Mouse (Mus musculus) gastrocnemius, postnatal 10 days (tissue): ENCODE measurements around the gene Obscn. TPM values are rescaled to one million over a fixed set of nuclear protein-coding genes. Genes with fewer than 3 reads are reported as not detected.
"Not testable (repeated sequence)": the region's sequence is repeated elsewhere in the genome, so short reads cannot be mapped to it uniquely, and the experiment has no call there.

Experiments
- DNase-seq: peaks from one replicate; pipeline ENCODE4 v3.0.0; 2021; ENCODE audit warnings: mixed read lengths
- total RNA-seq, 2 experiments: library from RNA; stranded (reverse); gene quantifications; 2 replicates each; pipeline ENCODE4 v1.2.3; 2021

The Obscn gene
- total RNA-seq, 2 experiments from 2014 or later, result 664 to 666 TPM

DNA sequence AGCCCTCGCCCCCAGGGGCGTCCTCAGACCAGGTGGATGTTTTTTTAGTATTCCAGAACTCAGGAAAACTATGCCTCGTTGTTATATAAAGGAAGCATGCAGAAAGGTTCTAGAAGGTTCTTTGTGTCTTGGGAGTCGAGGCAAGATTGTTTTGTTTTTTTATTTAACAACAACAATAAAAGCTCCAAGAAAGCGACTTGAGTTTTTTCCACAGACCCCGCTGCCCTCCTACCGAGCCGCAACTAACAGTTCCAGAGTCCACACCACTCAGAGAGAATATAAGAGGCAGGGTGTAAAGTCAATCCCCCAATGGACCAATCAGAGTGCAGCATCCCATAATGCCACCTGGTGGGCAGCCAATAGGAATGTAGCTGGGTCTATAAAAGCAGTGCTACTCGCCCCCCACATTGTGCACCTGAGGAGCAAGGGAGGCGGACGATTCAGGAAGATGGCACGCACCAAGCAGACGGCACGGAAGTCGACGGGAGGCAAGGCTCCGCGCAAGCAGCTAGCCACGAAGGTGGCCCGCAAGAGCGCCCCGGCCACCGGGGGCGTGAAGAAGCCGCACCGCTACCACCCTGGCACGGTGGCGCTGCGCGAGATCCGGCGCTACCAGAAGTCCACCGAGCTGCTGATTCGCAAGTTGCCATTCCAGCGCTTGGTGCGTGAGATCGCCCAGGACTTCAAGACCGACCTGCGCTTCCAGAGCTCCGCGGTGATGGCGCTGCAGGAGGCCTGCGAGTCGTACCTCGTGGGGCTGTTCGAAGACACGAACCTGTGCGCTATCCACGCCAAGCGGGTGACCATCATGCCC, 174.6 kb downstream of the Obscn start:
- DNase-seq, result no peak

- peak; percentile 63 for DNase-seq
Observed at GRCm38 (mm10) chr11:58959921-58960465, 176.2 kb downstream of the Obscn start.

DNA sequence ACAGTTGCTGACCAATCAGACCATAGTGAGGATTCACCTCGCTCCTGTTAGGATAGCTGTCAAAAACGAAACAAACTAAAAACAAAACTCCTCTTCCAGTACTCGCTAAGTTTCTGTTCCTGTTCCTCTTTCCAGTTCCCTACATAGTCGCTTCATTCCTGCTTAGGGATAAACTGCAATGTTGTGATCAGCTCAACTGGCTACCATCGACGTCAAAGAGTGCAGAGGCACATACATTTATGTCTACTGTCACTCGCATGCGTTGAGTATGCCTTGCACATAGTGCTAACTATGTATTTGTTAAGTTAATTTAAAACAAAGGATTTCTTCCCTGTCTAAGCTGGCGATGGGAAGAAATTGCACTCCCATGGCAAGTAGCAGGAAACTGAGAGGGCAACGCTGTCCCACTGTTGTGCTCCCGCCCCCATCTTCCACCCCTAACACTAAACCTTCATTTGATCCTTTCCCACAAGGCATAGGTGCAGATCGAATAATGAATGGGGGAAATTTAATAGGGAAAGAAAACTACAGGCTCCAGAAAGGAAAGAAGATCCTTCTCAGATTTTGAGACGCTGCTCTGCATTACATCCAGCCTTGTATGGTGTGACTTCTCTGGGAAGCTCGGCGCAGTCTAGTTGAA, 176.9 kb downstream of the Obscn start:
- no peak for DNase-seq

DNA sequence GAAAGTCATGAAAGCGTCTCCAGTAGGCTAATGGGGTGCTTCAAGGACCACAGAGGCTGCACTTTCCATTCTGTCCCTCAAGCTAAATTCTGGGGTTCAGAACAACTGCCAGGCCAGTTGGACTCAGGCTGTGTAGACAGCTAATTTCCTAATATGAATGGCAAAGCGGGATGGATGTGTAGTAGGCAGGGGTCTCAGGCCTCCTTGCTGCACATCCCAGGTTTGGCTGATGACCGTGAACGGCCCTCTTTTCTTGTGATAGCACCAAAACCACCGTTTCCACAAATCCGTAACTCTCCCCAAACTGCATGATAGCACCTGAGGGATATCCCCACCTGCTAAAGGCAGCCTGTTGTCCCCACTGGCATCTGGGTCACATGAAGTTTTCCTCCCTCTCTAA, 177.7 kb downstream of the Obscn start:
- DNase-seq, result no peak

DNA sequence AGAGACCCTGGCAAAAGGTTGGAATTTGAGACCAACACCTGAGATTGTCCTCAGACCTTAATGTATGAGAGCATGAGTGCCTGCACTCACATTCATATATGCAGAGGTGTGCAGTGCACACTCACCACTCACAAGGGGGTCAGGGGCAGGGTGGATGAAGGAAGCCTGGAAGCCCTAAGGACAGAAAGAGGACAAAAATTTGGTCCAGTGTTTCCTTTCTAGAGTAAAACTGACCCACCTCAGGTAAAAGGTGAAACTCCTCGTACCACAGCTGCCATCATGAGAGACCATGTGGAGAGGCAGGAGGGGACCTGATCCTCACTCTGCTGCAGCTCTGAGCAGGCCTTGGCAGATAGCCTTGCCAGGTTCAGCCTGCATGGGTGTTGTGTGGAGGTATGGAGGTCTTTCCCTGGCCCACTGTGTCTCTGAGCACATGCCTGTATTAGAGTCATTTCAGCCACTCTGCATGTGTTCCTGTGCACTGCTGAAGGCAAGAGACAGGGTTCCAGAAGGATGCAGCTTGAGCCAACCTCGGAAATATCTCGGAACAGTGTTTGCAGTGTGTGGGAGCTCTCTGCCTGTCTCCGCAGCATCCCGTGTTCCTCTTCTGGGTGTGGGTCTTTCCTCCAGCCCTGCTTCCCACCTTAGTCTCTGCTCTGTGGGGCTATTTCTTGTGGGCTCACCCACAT, 178.8 kb downstream of the Obscn start:
- no peak for DNase-seq

DNA sequence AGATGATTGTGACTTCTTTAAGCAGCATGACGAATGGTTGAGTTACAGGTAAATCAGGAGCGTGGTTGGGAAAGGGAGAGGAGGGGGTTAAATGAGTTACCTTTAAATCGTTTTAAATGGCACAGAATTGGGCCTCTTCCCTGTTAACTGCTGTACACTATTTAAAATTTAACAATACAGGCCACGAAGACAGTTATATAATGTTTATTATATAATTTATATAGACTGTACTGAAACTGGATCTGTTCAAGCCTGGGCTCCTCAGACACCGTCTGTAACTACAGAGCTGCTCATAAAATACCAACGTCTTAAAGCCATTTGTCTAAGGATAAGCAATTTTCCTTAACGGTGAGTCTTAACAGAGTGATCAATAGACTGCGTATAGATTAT, 180.3 kb downstream of the Obscn start:
- DNase-seq, result no peak

GRCm38 (mm10) chr11:58955143-58955867, 180.9 kb downstream of the Obscn start:
- no peak for DNase-seq

DNA sequence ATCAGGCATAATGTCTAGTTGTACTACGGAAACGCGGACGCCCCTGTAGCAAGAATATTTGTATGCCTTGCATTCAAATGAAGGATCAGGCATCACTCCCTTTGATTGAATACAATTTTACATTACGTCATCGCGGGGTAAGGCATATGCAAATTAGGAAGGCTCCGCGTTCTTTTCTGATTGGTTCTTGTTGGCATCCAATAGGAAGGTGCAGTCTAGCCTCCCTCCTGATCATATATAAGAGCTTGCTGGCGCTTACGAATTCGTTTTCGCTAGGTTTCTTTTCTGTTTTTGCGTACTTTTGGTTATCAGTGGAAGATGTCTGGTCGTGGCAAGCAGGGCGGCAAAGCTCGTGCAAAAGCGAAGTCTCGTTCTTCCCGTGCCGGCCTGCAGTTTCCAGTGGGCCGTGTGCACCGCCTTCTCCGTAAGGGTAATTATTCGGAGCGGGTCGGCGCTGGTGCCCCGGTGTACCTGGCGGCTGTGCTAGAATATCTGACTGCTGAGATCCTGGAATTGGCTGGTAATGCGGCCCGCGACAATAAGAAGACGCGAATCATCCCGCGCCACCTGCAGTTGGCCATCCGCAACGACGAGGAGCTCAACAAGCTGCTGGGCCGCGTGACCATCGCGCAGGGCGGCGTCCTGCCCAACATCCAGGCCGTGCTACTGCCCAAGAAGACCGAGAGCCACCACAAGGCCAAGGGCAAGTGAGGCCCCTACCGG, 181.6 kb downstream of the Obscn start, which contains the start of the genes Hist3h2a and Trim17:
Hist3h2a (plus strand) TSS at position 266 of the 723 bp plus-strand sequence.
Trim17 (plus strand) TSS at position 266 of the 723 bp plus-strand sequence.
- peak; percentile 80 for DNase-seq

DNA sequence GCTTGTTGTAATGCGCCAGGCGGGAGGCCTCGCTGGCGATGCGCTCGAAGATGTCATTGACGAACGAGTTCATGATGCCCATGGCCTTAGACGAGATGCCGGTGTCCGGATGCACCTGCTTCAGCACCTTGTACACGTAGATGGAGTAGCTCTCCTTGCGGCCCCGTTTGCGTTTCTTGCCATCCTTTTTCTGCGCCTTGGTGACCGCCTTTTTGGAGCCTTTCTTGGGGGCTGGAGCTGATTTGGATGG, 182.1 kb downstream of the Obscn start:
- DNase-seq, result not testable (repeated sequence)

DNA sequence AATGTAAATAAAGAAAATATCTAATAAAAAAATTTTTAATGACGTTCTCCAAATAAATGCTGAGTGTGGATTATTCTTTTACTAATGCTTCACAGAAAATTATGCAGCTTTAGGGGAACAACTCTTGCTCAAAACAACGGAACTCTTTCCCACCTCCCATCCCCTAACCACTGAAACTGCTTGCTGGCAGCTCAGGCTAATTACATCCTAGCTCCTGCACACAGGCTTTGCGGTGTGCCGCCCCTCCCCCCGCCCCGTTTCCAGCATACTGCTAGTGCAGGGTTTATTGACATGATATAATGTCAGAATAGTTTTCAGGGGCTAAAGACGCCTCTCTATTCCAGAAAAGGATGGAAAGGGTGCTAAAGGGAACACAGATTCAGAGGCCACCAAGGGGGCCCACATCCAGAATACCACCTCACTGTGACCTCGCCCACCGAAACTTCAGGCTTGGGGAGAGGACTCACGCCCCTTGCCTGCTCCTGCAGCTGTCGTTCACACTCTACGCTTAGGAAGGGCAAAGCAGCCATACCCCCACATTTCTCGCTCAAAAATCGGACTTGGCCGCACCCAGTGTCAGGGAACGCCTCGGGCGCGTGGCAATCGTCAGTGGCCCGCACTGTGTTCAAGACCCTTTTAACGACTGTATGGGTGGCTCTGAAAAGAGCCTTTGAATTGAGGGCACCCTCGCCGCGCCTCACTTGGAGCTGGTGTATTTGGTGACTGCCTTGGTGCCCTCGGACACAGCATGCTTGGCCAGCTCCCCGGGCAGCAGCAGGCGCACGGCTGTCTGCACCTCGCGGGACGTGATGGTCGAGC, 182.6 kb downstream of the Obscn start:
- DNase-seq, result no peak

GRCm38 (mm10) chr11:58951210-58951609, 185.0 kb downstream of the Obscn start:
- no peak for DNase-seq

DNA sequence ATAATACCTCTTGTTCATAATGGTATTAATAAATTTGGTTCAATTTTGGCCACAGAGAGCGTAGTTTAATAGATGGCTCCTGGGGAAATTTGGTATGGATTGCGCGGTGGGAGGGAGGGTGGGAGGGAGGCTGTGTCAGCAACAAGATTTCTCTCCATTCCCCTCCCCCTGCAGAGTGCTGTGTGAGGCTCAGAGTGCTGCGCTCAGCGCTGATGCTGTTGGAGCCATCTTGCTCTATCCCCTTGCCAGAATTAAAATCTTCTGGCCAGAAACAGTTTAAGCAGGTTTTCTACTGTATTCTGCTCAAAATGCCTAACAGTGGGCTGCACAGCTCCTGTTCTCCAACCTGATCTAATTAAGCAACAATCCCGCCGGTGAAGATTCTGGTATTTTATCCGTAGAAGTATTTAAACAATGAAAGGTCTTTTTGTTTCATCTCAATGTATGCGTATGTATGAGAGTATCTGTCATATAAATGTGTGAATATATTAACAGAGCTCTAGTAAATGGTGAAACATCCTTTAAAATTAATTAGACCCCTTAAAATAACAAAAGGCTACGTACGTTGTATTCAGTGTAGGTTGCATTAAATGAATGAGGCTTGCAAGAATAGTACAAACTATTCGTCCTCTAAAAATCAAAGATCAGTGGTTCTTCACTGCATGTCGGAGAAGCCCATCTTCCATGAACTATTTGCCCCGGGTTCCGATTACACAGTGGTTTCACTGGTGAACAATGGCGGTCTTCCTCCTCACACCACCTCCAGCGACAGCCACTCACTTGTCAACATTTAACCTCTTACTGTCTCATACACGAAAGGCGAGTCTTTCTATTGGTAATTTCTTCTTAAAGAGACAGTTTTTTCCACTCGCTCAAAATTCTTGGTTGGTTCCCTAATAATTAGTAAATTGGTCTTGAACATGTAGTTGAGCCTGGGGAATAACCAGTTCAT, 186.4 kb downstream of the Obscn start:
- DNase-seq, result no peak

DNA sequence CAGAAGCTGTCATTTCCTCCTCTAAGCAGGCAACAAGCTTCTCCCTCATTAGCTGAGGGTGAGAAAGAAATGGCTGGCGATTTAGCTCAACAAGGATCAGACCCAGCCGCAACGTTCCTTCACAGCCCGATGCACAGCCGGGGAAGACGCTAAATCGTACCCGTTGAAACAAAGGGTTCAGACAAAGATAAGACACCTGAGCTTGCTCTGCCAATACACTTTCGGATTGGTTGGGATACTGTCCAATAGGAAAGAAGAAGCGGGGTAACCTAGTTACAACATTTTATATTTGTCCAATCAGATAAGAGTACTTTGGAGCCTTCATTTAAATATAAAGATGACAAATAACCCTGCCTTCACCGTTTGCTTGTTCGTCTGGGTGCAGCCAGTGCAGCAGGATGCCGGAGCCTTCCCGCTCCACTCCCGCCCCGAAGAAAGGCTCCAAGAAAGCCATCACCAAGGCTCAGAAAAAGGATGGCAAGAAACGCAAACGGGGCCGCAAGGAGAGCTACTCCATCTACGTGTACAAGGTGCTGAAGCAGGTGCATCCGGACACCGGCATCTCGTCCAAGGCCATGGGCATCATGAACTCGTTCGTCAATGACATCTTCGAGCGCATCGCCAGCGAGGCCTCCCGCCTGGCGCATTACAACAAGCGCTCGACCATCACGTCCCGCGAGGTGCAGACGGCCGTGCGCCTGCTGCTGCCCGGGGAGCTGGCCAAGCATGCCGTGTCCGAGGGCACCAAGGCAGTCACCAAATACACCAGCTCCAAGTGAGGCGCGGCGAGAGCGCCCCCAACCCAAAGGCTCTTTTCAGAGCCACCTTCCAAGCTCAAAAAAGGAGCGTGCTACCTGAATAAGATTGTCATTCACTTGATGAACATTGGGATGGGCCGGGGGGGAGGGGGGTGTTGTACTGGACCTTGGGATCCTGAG, 187.4 kb downstream of the Obscn start, which contains the start of gene Hist3h2ba:
Hist3h2ba (plus strand) TSS at position 379 of the 938 bp plus-strand sequence.
- DNase-seq, result peak; percentile 34

DNA sequence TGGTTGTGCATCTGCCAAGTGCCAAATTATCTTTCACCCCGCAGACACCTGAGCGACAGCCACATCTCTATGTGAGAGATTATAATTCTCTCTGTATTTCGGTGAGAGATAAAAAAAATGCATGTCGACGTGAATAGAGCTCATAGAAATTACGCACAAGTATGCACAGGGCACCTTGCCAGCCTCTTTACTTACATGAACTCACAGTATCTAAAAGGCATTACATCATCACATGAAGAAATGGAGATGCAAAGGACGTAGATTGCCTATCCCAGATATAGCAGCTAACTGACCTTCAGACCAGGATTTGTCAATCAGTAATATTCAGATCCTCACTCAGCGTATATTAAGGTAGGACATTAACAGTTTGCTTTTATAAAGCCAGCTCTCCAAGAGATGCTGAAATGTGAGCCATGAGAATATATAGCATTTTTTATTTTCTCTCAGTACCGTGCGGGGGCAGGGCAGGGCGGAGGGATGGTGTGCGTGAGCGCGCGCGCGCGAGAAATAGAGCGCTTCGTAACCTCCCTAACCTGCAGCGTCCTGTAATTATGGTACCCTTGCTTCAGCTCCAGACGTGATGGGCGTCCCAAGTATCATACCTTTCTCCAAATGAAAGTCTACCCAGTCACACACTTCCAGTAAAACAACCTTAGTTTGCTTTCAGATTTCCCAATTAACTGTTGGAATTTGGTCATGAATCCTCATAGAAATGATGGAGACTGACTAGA, 188.2 kb downstream of the Obscn start:
- DNase-seq, result no peak

DNA sequence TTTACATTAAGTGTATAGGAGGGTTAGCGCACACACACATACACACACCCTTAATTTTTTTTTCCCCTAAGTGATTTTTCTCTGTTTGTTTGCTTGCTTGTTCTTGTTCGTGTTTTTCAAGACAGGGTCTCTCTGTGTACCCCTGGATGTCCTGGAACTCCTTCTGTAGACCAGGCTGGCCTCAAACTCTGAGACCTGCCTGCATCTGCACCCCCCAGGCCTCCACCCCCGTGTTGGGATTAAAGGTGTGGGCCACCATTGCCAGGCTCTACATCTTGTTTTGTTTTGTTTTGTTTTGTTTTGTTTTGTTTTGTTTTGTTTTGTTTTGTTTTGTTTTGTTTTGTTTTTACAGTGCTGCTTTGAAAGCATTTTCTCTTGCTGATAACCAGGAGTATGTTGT, 188.9 kb downstream of the Obscn start:
- no peak for DNase-seq
